Mouse (Mus musculus) myocyte (in vitro differentiated cells): ENCODE results near the gene Spsb2. TPM values are rescaled to one million over a fixed set of nuclear protein-coding genes. Genes with fewer than 3 reads are reported as not detected.

Experiments
- H3K27me3 ChIP-seq: one replicate; pipeline ENCODE4 v1.6.1; 2011; ENCODE audit not compliant: control insufficient read depth, insufficient read depth, insufficient read length
- H3K36me3 ChIP-seq: one replicate; pipeline ENCODE4 v1.6.1; 2011; ENCODE audit not compliant: control insufficient read depth, insufficient read depth
- H3K4me2 ChIP-seq: one replicate; pipeline ENCODE4 v1.6.1; 2011; ENCODE audit warnings: low read depth, control low read depth
- H3K4me3 ChIP-seq: one replicate; pipeline ENCODE4 v1.5.1; 2011; ENCODE audit warnings: mild to moderate bottlenecking, control low read depth, moderate library complexity
- H3K79me2 ChIP-seq: one replicate; pipeline ENCODE4 v1.6.1; 2011; ENCODE audit not compliant: control insufficient read depth, insufficient read depth
- H3ac ChIP-seq: one replicate; pipeline ENCODE4 v1.6.1; 2011; ENCODE audit not compliant: control insufficient read depth, insufficient read length
- CEBPB ChIP-seq: IDR thresholded peaks from 2 replicates; pipeline ENCODE4 v1.6.1; 2011; ENCODE audit warnings: mild to moderate bottlenecking, moderate library complexity; ENCODE audit not compliant: poor library complexity, insufficient read depth, severe bottlenecking
- E2F4 ChIP-seq: IDR thresholded peaks from one replicate; pipeline ENCODE4 v1.6.1; 2011; ENCODE audit warnings: mild to moderate bottlenecking, control low read depth, moderate library complexity; ENCODE audit not compliant: insufficient read depth
- MAX ChIP-seq: IDR thresholded peaks from one replicate; pipeline ENCODE4 v1.6.1; 2011; ENCODE audit warnings: low read depth, mild to moderate bottlenecking, control low read depth
- MYOD1 ChIP-seq, 3 experiments: IDR thresholded peaks; one replicate each; pipeline ENCODE4 v1.6.1; 2011; ENCODE audit warnings: control low read depth in 2 of 3, low read depth in 2 of 3, mild to moderate bottlenecking in 2 of 3, moderate library complexity in 1 of 3; ENCODE audit not compliant: insufficient read length in 2 of 3, control insufficient read depth in 1 of 3
- MYOG ChIP-seq, 3 experiments: IDR thresholded peaks; one replicate each; pipeline ENCODE4 v1.6.1; 2011; ENCODE audit warnings: control low read depth in 2 of 3, low read depth in 2 of 3, mild to moderate bottlenecking in 2 of 3; ENCODE audit not compliant: insufficient read length in 2 of 3, control insufficient read depth in 1 of 3, insufficient read depth in 1 of 3
- POLR2A ChIP-seq: IDR thresholded peaks from one replicate; pipeline ENCODE4 v1.6.1; 2011; ENCODE audit warnings: low read depth, mild to moderate bottlenecking, control low read depth, moderate library complexity; ENCODE audit not compliant: insufficient read length
- POLR2AphosphoS2 ChIP-seq: IDR thresholded peaks from one replicate; pipeline ENCODE4 v1.6.1; 2011; ENCODE audit warnings: low read depth, control low read depth; ENCODE audit not compliant: insufficient read length
- REST ChIP-seq: IDR thresholded peaks from one replicate; pipeline ENCODE4 v1.6.1; 2011; ENCODE audit warnings: mild to moderate bottlenecking, control low read depth, moderate library complexity; ENCODE audit not compliant: insufficient read depth, insufficient read length
- SRF ChIP-seq: IDR thresholded peaks from one replicate; pipeline ENCODE4 v1.6.1; 2011; ENCODE audit warnings: low read depth; ENCODE audit not compliant: control insufficient read depth, insufficient read length
- TCF12 ChIP-seq: IDR thresholded peaks from one replicate; pipeline ENCODE4 v1.6.1; 2011; ENCODE audit warnings: mild to moderate bottlenecking, control low read depth; ENCODE audit not compliant: poor library complexity, insufficient read depth, severe bottlenecking
- TCF3 ChIP-seq: IDR thresholded peaks from one replicate; pipeline ENCODE4 v1.6.1; 2011; ENCODE audit warnings: low read depth, control low read depth; ENCODE audit not compliant: insufficient read length
- USF1 ChIP-seq: IDR thresholded peaks from one replicate; pipeline ENCODE4 v1.6.1; 2011; ENCODE audit warnings: low read depth, mild to moderate bottlenecking, control low read depth, moderate library complexity
- polyA plus RNA-seq: library from polyadenylated mRNA; unstranded; fragments of >200 nt; fragmentation: generic; extraction: Trizol; gene quantifications from one replicate; pipeline ENCODE4 v1.2.1, GENCODE M21; 2012; ENCODE audit warnings: missing spikeins

The Spsb2 gene
- polyA plus RNA-seq, result 41.2 TPM

DNA sequence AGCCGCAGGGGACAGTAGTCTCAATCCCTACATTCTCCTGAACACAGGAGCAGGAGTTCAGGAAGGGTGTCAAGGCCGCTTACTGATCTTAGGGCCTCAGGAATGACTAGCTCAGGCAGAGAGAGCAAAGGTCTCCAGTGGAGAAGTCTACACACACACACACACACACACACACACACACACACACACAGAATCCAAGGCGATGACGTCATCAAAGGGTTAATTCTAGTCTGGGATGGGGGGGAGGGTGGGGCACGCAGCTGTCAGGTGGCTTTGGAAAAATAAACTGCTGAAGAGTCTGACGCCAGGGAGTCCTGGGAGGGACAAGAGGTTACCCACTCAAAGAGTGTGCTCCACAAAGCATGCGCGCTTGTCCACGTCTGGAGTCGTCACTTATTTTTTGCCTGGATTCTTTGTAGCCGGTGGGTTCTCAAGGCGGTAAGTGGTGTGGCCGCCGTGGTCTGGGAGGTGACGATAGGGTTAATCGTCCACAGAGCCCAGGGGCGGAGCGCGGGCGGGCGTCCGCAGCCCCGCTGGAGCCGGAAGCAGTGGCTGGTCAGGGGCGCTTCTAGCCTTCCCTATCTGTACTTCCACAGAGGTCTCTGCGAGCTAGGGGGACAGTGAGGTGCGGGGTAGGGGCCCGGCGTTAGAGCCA, at the start of gene Spsb2:
TSS of gene Spsb2 (plus strand) at position 304 of the 655 bp plus-strand sequence.
- H3K4me3 ChIP-seq, result peak within 1 kb of the TSS; percentile 81

DNA sequence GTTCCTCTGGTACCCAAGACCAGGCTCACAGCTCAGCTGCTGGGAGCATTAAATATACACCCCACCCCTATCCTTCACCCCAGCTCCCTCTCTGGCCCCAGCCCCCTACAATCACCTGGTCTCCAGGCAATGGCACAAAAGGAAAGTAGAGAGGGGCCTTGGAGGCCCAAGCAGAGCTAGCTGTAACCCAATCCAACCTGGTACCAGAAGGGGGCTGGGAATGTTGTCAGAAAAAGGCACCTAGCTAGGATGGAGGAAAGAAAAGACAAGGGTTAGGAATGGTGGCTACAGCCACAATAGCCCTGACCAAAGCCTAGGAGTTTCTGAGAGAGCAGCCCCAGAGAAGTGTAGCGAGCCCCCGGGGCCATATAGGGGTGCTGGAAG, 49.6 kb upstream of the Spsb2 start:
- H3K27me3 ChIP-seq, result no peaks in the 10 kb centered on the region
- no peak overlapping the region for H3ac ChIP-seq
- no peak for TF ChIP-seq MAX
- no peak for TF ChIP-seq MYOD1 (IDR thresholded peaks at IDR 0.05; ENCODE audit: control insufficient read depth in 1 of 3, insufficient read length in 2 of 3, low read depth in 2 of 3)
- peak; percentile 44 for TF ChIP-seq POLR2AphosphoS2
- peaks cover 21% of the 10 kb centered on the region for H3K79me2 ChIP-seq
- H3K4me2 ChIP-seq, result peak overlapping the region; percentile 87
- no peaks in the 10 kb centered on the region for H3K36me3 ChIP-seq
- peak overlapping the region; percentile 36 for H3K4me3 ChIP-seq

More for the DNA sequence above, at the start of gene Spsb2:
- TF ChIP-seq MYOD1 (IDR thresholded peaks at IDR 0.05; ENCODE audit: control insufficient read depth in 1 of 3, insufficient read length in 2 of 3, low read depth in 2 of 3) (peak; percentile 12 to 59 (median 40)), POLR2A (peak; percentile 59), MYOG (IDR thresholded peaks at IDR 0.05; ENCODE audit: control insufficient read depth in 1 of 3, insufficient read depth in 1 of 3, insufficient read length in 2 of 3, low read depth in 2 of 3) (peak in 1 of 3 experiments; percentile 70), E2F4 (no peak), MAX (no peak), TCF3 (no peak), POLR2AphosphoS2 (peak; percentile 72), CEBPB (no peak), USF1 (no peak), TCF12 (no peak), SRF (no peak), REST (no peak)
- peaks cover 25% of the 10 kb centered on the region for H3K79me2 ChIP-seq
- H3ac ChIP-seq, result peak within 1 kb of the TSS; percentile 16
- peak within 1 kb of the TSS; percentile 92 for H3K4me2 ChIP-seq
- no peaks in the 10 kb centered on the region for H3K27me3 ChIP-seq
- H3K36me3 ChIP-seq, result peaks cover 6% of the 10 kb centered on the region

DNA sequence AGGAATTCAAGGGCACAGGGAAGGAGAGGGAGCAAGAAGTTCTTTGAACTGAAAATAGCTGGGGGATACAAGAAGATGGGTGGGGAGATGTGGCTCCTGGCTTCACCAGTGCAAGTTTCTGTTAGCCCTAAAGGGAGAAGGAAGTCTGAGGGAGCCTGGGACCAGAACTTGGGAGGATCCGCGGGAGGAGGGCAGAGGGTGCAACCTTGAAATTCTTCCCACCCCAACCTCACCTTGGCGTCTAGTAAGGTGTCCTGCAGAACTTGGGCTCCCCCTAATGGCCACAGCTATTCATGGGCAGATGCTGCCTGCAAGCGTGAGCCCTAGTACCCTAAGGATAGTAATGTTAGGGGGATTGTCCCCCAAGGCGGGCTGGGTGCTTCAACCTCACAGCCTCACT, 49.2 kb upstream of the Spsb2 start:
- Histone ChIP-seq H3K27me3 (no peaks in the 10 kb centered on the region), H3K4me2 (peak overlapping the region; percentile 87), H3ac (no peak overlapping the region), H3K4me3 (no peak overlapping the region), H3K36me3 (no peaks in the 10 kb centered on the region), H3K79me2 (peaks cover 17% of the 10 kb centered on the region)
- peak; percentile 34 for TF ChIP-seq POLR2A
- TF ChIP-seq TCF3, result no peak
- no peak for TF ChIP-seq MAX
- no peak for TF ChIP-seq MYOG (IDR thresholded peaks at IDR 0.05; ENCODE audit: control insufficient read depth in 1 of 3, insufficient read depth in 1 of 3, insufficient read length in 2 of 3, low read depth in 2 of 3)
- TF ChIP-seq USF1, result no peak
- TF ChIP-seq TCF12, result no peak
- TF ChIP-seq POLR2AphosphoS2, result peak; percentile 95

DNA sequence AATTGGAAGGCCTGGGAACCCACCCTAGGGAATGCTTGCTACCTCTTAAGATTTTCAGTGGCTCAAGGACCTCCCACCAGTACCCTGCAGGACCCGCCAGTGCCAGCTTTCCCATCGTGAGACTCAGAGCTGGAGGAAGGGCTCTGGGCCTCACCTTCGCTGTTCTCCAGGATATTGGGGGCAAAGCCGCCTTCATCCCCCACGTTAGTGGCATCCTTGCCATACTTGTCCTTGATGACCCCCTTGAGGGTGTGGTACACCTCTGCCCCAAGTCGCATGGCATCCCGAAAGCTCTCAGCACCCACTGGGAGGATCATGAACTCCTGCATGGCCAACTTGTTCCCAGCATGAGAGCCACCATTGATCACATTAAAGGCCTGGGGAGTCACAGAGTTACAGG, 42.5 kb upstream of the Spsb2 start:
- Histone ChIP-seq H3K4me2 (no peak overlapping the region), H3K36me3 (no peaks in the 10 kb centered on the region), H3K4me3 (no peak overlapping the region), H3K27me3 (no peaks in the 10 kb centered on the region), H3K79me2 (no peaks in the 10 kb centered on the region), H3ac (no peak overlapping the region)
- TF ChIP-seq TCF12, result no peak
- no peak for TF ChIP-seq POLR2A
- no peak for TF ChIP-seq REST
- TF ChIP-seq TCF3, result no peak
- no peak for TF ChIP-seq MYOG (IDR thresholded peaks at IDR 0.05; ENCODE audit: control insufficient read depth in 1 of 3, insufficient read depth in 1 of 3, insufficient read length in 2 of 3, low read depth in 2 of 3)
- no peak for TF ChIP-seq POLR2AphosphoS2
- no peak for TF ChIP-seq SRF
- TF ChIP-seq MAX, result no peak
- no peak for TF ChIP-seq E2F4
- no peak for TF ChIP-seq USF1
- no peak for TF ChIP-seq CEBPB
- no peak for TF ChIP-seq MYOD1 (IDR thresholded peaks at IDR 0.05; ENCODE audit: control insufficient read depth in 1 of 3, insufficient read length in 2 of 3, low read depth in 2 of 3)

DNA sequence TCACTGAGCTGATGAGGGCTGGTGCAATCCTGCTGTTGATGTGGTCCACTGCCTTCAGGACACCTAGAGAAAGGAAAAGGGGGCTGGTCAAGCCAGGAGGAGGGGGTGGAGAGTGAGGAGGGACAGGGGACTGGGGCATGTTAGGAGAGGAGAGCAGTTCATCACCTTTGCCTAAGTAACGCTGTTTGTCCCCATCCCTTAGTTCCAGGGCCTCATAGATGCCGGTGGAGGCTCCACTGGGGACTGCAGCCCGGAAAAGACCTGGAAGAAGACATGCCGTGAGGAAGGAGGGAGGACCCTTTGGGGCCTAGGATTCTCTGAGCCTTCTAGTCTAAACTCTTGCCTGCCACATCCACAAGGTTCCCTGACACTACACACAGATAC, 40.9 kb upstream of the Spsb2 start:
- Histone ChIP-seq H3K4me2 (peak overlapping the region; percentile 89), H3ac (no peak overlapping the region), H3K4me3 (no peak overlapping the region), H3K36me3 (no peaks in the 10 kb centered on the region), H3K79me2 (no peaks in the 10 kb centered on the region), H3K27me3 (no peaks in the 10 kb centered on the region)
- TF ChIP-seq REST, result no peak
- TF ChIP-seq CEBPB, result no peak
- no peak for TF ChIP-seq TCF12
- no peak for TF ChIP-seq POLR2AphosphoS2
- no peak for TF ChIP-seq MYOD1 (IDR thresholded peaks at IDR 0.05; ENCODE audit: control insufficient read depth in 1 of 3, insufficient read length in 2 of 3, low read depth in 2 of 3)
- TF ChIP-seq E2F4, result no peak
- TF ChIP-seq MYOG (IDR thresholded peaks at IDR 0.05; ENCODE audit: control insufficient read depth in 1 of 3, insufficient read depth in 1 of 3, insufficient read length in 2 of 3, low read depth in 2 of 3), result no peak
- no peak for TF ChIP-seq SRF
- no peak for TF ChIP-seq TCF3
- TF ChIP-seq POLR2A, result no peak
- TF ChIP-seq USF1, result no peak
- TF ChIP-seq MAX, result no peak
